Mouse (Mus musculus) urinary bladder, postnatal 10 days (tissue): Measurements from ENCODE around the gene Serpinb9g.
"Not testable (repeated sequence)": the region's sequence is repeated elsewhere in the genome, so short reads cannot be mapped to it uniquely, and the experiment has no call there.

ENCODE experiments used
- DNase-seq: peaks from one replicate; pipeline ENCODE4 v3.0.0; 2022; ENCODE audit warnings: low spot score

Gene Serpinb9g

DNA sequence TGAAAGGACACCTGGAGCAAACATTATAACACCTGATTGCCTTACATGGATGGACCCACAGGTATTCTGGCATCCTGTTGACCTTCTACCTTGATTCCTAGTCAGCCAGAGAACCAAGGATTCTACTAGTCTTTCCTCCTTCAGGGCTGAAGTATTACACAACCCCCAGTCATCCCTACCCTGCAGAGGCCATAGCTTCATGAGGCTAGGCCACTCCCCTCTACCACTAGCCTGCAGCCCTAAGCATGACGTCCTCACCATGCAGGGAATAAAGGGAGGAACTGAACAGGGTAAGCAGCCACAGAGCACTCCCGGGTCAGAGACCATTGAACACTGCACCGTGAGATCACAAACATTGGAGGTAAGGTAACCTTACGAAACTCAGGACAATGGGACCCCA is at the start of gene Serpinb9g:
Serpinb9g (plus strand) TSS at position 301 of the 400 bp plus-strand sequence.
- not testable (repeated sequence) for DNase-seq

DNA sequence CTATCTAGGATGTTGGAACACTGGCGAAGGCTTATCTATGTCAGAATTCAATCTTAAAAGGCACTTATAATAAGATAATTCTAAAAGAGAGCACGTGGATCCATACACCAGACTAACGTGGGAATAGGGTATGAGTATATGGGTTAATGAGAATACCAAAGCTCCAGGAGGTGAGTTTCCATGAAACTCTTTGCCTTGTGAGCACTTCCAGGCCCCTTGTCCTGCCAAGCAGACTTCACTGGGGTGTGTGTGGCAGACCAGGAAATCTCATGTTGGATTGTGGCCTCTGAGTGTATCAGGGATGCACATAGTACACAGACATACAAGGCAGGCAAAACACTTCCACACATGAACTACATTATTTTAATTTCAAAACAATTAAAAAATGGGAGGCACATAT is 718 bp upstream of the Serpinb9g start:
- not testable (repeated sequence) for DNase-seq

DNA sequence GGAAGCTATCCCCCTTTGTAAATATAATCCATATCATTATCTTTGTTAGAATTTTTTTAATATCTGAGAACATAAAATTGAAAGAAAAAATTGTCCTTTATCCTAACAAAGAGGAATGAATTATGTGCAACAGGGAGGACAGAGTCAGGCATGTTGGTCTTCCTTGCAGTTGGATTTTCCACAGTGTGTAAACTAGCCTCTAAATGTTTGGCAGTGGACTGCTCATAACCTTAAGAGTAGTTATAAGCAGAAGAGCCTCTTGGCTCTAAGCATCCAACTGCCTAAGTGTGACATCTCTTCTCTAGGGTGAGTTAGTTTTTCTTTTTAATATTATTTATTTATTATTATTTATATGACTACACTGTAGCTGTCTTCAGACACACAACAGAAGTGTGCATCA is 40.0 kb downstream of the Serpinb9g start:
- no peak for DNase-seq

DNA sequence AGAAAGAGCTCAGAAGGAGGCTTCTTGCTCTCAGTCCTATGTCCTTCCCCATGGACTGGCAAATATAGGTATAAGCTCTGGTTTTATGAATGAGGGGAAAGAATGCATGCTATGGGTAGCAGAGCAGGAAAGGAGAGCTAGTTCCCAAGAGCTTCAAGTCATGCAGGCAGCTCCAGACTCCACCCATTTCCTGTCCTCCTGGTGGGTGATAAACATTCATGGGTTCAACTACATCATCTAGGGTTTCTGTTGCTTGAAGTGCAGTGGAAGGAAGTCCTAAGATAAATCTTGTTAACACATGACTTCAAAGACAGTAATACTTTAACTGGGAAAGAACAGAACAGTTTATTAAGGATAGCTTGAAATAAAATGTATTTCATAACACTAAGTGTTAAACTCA is 48.2 kb downstream of the Serpinb9g start:
- no peak for DNase-seq
